Mouse (Mus musculus): ENCODE results near the gene Fstl1. TPM values are rescaled to one million over a fixed set of nuclear protein-coding genes. Genes with fewer than 3 reads are reported as not detected.

The Fstl1 gene
- polyA plus RNA-seq, 1 experiment: 25.8 TPM

DNA sequence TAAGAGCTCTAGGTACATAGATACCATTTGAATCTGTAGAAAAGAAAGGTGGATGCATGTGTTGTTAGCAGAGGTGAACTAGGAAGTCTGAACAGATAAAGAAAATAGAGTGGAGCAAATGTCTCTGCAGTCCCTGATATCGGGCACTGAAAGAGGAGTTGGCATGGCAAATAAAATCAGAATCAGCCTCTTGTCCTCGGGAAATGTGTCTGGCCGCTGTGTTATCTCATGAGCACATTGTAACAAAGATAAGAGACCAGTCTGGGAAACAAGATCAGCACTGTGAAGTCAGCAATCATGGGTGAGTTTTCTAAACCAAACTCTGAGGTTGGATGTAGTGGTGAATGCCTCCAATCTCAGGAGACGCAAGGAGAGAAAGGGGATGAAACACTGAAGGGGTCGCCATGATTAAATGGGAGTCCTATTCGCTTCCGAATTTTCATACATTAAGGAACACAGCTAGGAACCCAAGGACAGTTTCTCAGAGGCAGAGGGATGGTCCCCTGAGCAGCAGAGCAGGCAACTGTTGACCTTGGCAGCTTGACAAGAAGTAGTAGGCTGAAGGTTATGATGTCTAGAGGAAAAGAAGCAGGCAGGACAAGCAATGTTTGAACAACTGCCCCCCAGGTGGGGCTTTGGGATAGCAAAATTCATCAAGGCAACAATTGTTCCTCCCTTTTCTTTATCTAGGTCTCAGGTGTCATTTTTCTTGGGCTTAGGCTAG, 68.7 kb downstream of the Fstl1 start:
- Histone ChIP-seq H3K27me3 (replicated peaks; ENCODE audit: control insufficient read depth, insufficient read depth, low read length) (no peaks in the 10 kb centered on the region), H3K27ac (ENCODE audit: insufficient read depth, low read depth, low read length) (no peak overlapping the region), H3K36me3 (ENCODE audit: control insufficient read depth, insufficient read depth, low read length) (no peaks in the 10 kb centered on the region), H3K4me3 (ENCODE audit: insufficient read depth, low read depth, low read length) (no peak overlapping the region), H3K4me1 (ENCODE audit: control insufficient read depth, insufficient read depth, low read length) (no peaks in the 10 kb centered on the region)
- WGBS: 75% methylated on average over 7 of the region's 7 CpGs
- TF ChIP-seq CTCF (conservative IDR thresholded peaks at IDR 0.05; ENCODE audit: insufficient read depth, insufficient read length, low read depth, low read length): no peak
- no peak for TF ChIP-seq POLR2A (IDR thresholded peaks at IDR 0.05; ENCODE audit: low read depth, low read length)
- peak; percentile 56 for DNase-seq

DNA sequence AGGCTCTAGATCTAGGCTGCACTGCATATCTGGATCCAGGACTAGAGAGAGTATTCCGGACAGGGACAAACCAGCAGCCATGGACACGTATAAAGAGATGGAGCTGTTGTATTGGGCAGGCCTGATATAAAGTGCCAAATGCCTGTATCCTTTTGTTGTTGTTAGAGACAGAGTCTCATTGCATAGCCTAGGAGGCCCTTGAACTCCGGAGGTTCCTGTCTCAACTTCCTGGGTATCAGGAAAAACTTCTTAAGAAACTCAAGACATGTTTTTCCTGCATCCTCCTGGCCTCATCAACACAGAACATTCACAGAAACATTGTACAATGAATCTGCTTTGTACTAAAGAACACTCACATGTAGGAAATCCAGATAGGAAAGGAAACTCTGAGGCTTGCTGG, 70.4 kb downstream of the Fstl1 start:
- peak; percentile 51 for DNase-seq
- H3K4me1 ChIP-seq (ENCODE audit: control insufficient read depth, insufficient read depth, low read length): no peaks in the 10 kb centered on the region
- no peak for TF ChIP-seq CTCF (conservative IDR thresholded peaks at IDR 0.05; ENCODE audit: insufficient read depth, insufficient read length, low read depth, low read length)
- TF ChIP-seq POLR2A (IDR thresholded peaks at IDR 0.05; ENCODE audit: low read depth, low read length): no peak
- no peaks in the 10 kb centered on the region for H3K36me3 ChIP-seq (ENCODE audit: control insufficient read depth, insufficient read depth, low read length)
- H3K4me3 ChIP-seq (ENCODE audit: insufficient read depth, low read depth, low read length): no peak overlapping the region
- 71% methylated on average over 3 of the region's 3 CpGs for WGBS
- H3K27ac ChIP-seq (ENCODE audit: insufficient read depth, low read depth, low read length): peak overlapping the region; percentile 28; the same call in 1 of the 2 replicates
- H3K27me3 ChIP-seq (replicated peaks; ENCODE audit: control insufficient read depth, insufficient read depth, low read length): no peaks in the 10 kb centered on the region

DNA sequence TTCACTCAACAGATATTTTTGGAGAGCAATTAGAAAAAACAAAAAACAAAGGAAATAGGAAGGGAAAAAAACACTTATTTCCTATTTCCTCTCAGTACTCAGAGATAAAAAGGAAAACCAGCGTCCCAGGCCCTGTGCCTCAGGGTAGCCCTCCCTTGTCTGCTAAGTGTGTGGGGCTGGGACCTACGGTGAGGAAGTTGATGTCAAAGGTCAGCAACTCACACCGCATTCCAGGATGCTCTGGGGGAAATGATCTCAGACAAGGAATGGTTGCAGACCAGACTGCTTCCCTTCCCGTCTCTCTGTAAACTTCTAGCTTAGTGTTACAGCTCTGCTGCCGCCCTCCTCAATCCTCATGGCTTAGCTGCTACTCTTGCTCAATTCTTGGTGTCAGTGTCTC, 74.7 kb downstream of the Fstl1 start:
- WGBS: 57% methylated on average over 5 of the region's 5 CpGs
- H3K4me3 ChIP-seq (ENCODE audit: insufficient read depth, low read depth, low read length): no peak overlapping the region
- H3K27ac ChIP-seq (ENCODE audit: insufficient read depth, low read depth, low read length): peak overlapping the region; percentile 57
- TF ChIP-seq POLR2A (IDR thresholded peaks at IDR 0.05; ENCODE audit: low read depth, low read length) (no peak), CTCF (conservative IDR thresholded peaks at IDR 0.05; ENCODE audit: insufficient read depth, insufficient read length, low read depth, low read length) (no peak)
- no peaks in the 10 kb centered on the region for H3K27me3 ChIP-seq (replicated peaks; ENCODE audit: control insufficient read depth, insufficient read depth, low read length)
- no peaks in the 10 kb centered on the region for H3K36me3 ChIP-seq (ENCODE audit: control insufficient read depth, insufficient read depth, low read length)
- DNase-seq: peak; percentile 83
- H3K4me1 ChIP-seq (ENCODE audit: control insufficient read depth, insufficient read depth, low read length): peaks cover 14% of the 10 kb centered on the region

- TF ChIP-seq CTCF (conservative IDR thresholded peaks at IDR 0.05; ENCODE audit: insufficient read depth, insufficient read length, low read depth, low read length) (no peak), POLR2A (IDR thresholded peaks at IDR 0.05; ENCODE audit: low read depth, low read length) (no peak)
- 34% methylated on average over 9 of the region's 9 CpGs for WGBS
- peak; percentile 78 for DNase-seq
- Histone ChIP-seq H3K27ac (ENCODE audit: insufficient read depth, low read depth, low read length) (no peak overlapping the region), H3K4me1 (ENCODE audit: control insufficient read depth, insufficient read depth, low read length) (peaks cover 19% of the 10 kb centered on the region), H3K36me3 (ENCODE audit: control insufficient read depth, insufficient read depth, low read length) (no peaks in the 10 kb centered on the region), H3K4me3 (ENCODE audit: insufficient read depth, low read depth, low read length) (no peak overlapping the region), H3K27me3 (replicated peaks; ENCODE audit: control insufficient read depth, insufficient read depth, low read length) (no peaks in the 10 kb centered on the region)
Observed at GRCm38 (mm10) chr16:37853279-37853678, 76.6 kb downstream of the Fstl1 start.

DNA sequence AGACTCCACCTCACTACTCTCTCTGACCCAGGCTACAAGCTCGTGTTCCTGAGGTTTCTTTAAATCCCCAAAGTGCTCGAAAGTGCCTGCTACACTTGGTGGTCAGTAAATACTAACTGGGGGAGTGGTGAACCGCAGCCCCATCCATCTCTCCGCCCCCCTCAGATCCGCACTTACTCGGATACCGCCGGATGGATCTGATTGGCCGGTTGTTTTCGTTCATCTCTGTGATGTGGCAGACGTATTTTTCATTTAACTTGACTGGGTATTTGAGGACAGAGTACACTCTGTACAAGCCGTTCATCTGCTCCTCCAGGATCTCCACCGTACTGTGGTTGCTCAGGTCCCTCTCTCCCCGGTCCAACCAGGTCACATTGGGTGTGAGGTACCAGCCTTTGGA, 77.4 kb downstream of the Fstl1 start:
- H3K27ac ChIP-seq (ENCODE audit: insufficient read depth, low read depth, low read length): no peak overlapping the region
- no peak for TF ChIP-seq CTCF (conservative IDR thresholded peaks at IDR 0.05; ENCODE audit: insufficient read depth, insufficient read length, low read depth, low read length)
- no peak for TF ChIP-seq POLR2A (IDR thresholded peaks at IDR 0.05; ENCODE audit: low read depth, low read length)
- no peaks in the 10 kb centered on the region for H3K27me3 ChIP-seq (replicated peaks; ENCODE audit: control insufficient read depth, insufficient read depth, low read length)
- peaks cover 19% of the 10 kb centered on the region for H3K4me1 ChIP-seq (ENCODE audit: control insufficient read depth, insufficient read depth, low read length)
- WGBS: 80% methylated on average over 14 of the region's 14 CpGs
- no peak for DNase-seq
- H3K4me3 ChIP-seq (ENCODE audit: insufficient read depth, low read depth, low read length): no peak overlapping the region
- no peaks in the 10 kb centered on the region for H3K36me3 ChIP-seq (ENCODE audit: control insufficient read depth, insufficient read depth, low read length)

DNA sequence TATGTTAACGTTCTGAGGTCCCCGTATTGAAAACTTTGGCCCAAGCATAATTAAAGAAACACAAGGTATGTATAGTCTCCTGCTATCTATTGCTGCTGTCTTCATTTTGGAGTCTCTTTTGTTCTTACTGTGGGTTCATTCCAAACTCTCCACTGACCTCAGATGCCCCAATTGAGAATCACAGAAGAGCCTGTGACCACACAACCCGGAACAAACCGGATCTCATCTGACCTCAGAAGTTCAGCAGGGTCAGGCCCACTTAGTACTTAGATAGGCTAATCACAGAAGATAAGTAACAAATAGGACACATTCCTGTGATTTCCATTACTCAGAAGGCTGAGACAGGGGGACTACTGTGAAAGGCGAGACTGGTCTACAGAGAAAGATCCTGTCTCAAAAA, 77.9 kb downstream of the Fstl1 start:
- Histone ChIP-seq H3K4me3 (ENCODE audit: insufficient read depth, low read depth, low read length) (no peak overlapping the region), H3K36me3 (ENCODE audit: control insufficient read depth, insufficient read depth, low read length) (no peaks in the 10 kb centered on the region), H3K27ac (ENCODE audit: insufficient read depth, low read depth, low read length) (no peak overlapping the region), H3K4me1 (ENCODE audit: control insufficient read depth, insufficient read depth, low read length) (peaks cover 19% of the 10 kb centered on the region), H3K27me3 (replicated peaks; ENCODE audit: control insufficient read depth, insufficient read depth, low read length) (no peaks in the 10 kb centered on the region)
- 62% methylated on average over 5 of the region's 5 CpGs for WGBS
- no peak for DNase-seq
- TF ChIP-seq POLR2A (IDR thresholded peaks at IDR 0.05; ENCODE audit: low read depth, low read length) (no peak), CTCF (conservative IDR thresholded peaks at IDR 0.05; ENCODE audit: insufficient read depth, insufficient read length, low read depth, low read length) (no peak)

GRCm38 (mm10) chr16:37855583-37855982, 78.9 kb downstream of the Fstl1 start:
- Histone ChIP-seq H3K36me3 (ENCODE audit: control insufficient read depth, insufficient read depth, low read length) (no peaks in the 10 kb centered on the region), H3K27ac (ENCODE audit: insufficient read depth, low read depth, low read length) (peak overlapping the region; percentile 96; the same call in 1 of the 2 replicates), H3K27me3 (replicated peaks; ENCODE audit: control insufficient read depth, insufficient read depth, low read length) (no peaks in the 10 kb centered on the region), H3K4me1 (ENCODE audit: control insufficient read depth, insufficient read depth, low read length) (peaks cover 19% of the 10 kb centered on the region), H3K4me3 (ENCODE audit: insufficient read depth, low read depth, low read length) (no peak overlapping the region)
- no peak for DNase-seq
- WGBS: 77% methylated on average over 8 of the region's 8 CpGs
- TF ChIP-seq POLR2A (IDR thresholded peaks at IDR 0.05; ENCODE audit: low read depth, low read length) (no peak), CTCF (conservative IDR thresholded peaks at IDR 0.05; ENCODE audit: insufficient read depth, insufficient read length, low read depth, low read length) (no peak)
